Mouse (Mus musculus) C2C12 (cell line): ENCODE measurements around the gene Pheta1. TPM values are rescaled to one million over a fixed set of nuclear protein-coding genes. Genes with fewer than 3 reads are reported as not detected.

Experiments used
- H3K27me3 ChIP-seq: one replicate; pipeline ENCODE4 v1.6.1; 2011; ENCODE audit not compliant: control insufficient read depth, insufficient read depth, insufficient read length
- H3K36me3 ChIP-seq: one replicate; pipeline ENCODE4 v1.6.1; 2011; ENCODE audit not compliant: control insufficient read depth, insufficient read depth
- H3K4me3 ChIP-seq: one replicate; pipeline ENCODE4 v1.5.1; 2011; ENCODE audit warnings: mild to moderate bottlenecking, control low read depth; ENCODE audit not compliant: poor library complexity, insufficient read depth, severe bottlenecking
- H3K79me2 ChIP-seq: one replicate; pipeline ENCODE4 v1.6.1; 2011; ENCODE audit not compliant: control insufficient read depth, insufficient read depth
- H3K79me3 ChIP-seq: one replicate; pipeline ENCODE4 v1.6.1; 2011; ENCODE audit warnings: low read depth, control low read depth
- H3ac ChIP-seq: one replicate; pipeline ENCODE3; 2011; ENCODE audit warnings: low read depth; ENCODE audit not compliant: control insufficient read depth, insufficient read length
- CEBPB ChIP-seq: IDR thresholded peaks from one replicate; pipeline ENCODE4 v1.6.1; 2011; ENCODE audit warnings: low read depth, mild to moderate bottlenecking, control low read depth, moderate library complexity
- CTCF ChIP-seq: IDR thresholded peaks from one replicate; pipeline ENCODE4 v1.5.1; 2011; ENCODE audit not compliant: control insufficient read depth, insufficient read depth, insufficient read length
- FOSL1 ChIP-seq: IDR thresholded peaks from one replicate; pipeline ENCODE4 v1.8.0; 2011; ENCODE audit warnings: mild to moderate bottlenecking, low read length; ENCODE audit not compliant: poor library complexity, insufficient read depth, severe bottlenecking
- MAX ChIP-seq: IDR thresholded peaks from one replicate; pipeline ENCODE4 v1.6.1; 2011; ENCODE audit warnings: mild to moderate bottlenecking, control low read depth
- MYOD1 ChIP-seq: IDR thresholded peaks from one replicate; pipeline ENCODE4 v1.6.1; 2011; ENCODE audit warnings: low read depth; ENCODE audit not compliant: control insufficient read depth, insufficient read length
- MYOG ChIP-seq: IDR thresholded peaks from one replicate; pipeline ENCODE4 v1.6.1; 2011; ENCODE audit not compliant: control insufficient read depth, insufficient read length; ENCODE audit errors: extremely low read depth
- USF1 ChIP-seq: IDR thresholded peaks from one replicate; pipeline ENCODE4 v1.6.1; 2011; ENCODE audit warnings: low read depth, mild to moderate bottlenecking, control low read depth, moderate library complexity
- polyA plus RNA-seq: library from polyadenylated mRNA; unstranded; fragments of >200 nt; fragmentation: generic; extraction: Trizol; gene quantifications from one replicate; pipeline ENCODE4 v1.2.1, GENCODE M21; 2012; ENCODE audit warnings: missing spikeins

Pheta1 gene
- polyA plus RNA-seq, 1 experiment: 12.9 TPM

- Histone ChIP-seq H3ac (no peak overlapping the region), H3K36me3 (no peaks in the 10 kb centered on the region), H3K79me3 (no peaks in the 10 kb centered on the region), H3K79me2 (no peaks in the 10 kb centered on the region), H3K27me3 (peaks cover 68% of the 10 kb centered on the region), H3K4me3 (no peak overlapping the region)
- TF ChIP-seq CTCF (no peak), MYOD1 (no peak), MAX (no peak)
Measured at GRCm38 (mm10) chr5:121890925-121891324, 42.1 kb downstream of the Pheta1 start.

GRCm38 (mm10) chr5:121892281-121892680, 43.5 kb downstream of the Pheta1 start:
- Histone ChIP-seq H3K79me3 (no peaks in the 10 kb centered on the region), H3ac (no peak overlapping the region), H3K79me2 (no peaks in the 10 kb centered on the region), H3K27me3 (peaks cover 81% of the 10 kb centered on the region), H3K36me3 (no peaks in the 10 kb centered on the region), H3K4me3 (no peak overlapping the region)
- TF ChIP-seq CEBPB (no peak), MYOD1 (no peak), FOSL1 (no peak), CTCF (no peak), MAX (no peak), USF1 (no peak), MYOG (no peak)

- Histone ChIP-seq H3K4me3 (no peak overlapping the region), H3K27me3 (peaks cover 93% of the 10 kb centered on the region), H3K79me3 (no peaks in the 10 kb centered on the region), H3ac (no peak overlapping the region), H3K79me2 (no peaks in the 10 kb centered on the region), H3K36me3 (no peaks in the 10 kb centered on the region)
- TF ChIP-seq FOSL1 (no peak), MYOD1 (no peak), MAX (no peak), CEBPB (no peak), CTCF (no peak), USF1 (no peak), MYOG (no peak)
Measured at GRCm38 (mm10) chr5:121893581-121893980, 44.8 kb downstream of the Pheta1 start.

GRCm38 (mm10) chr5:121894647-121895046, 45.9 kb downstream of the Pheta1 start:
- Histone ChIP-seq H3ac (no peak overlapping the region), H3K27me3 (peaks cover 98% of the 10 kb centered on the region), H3K79me3 (no peaks in the 10 kb centered on the region), H3K36me3 (no peaks in the 10 kb centered on the region), H3K79me2 (no peaks in the 10 kb centered on the region), H3K4me3 (no peak overlapping the region)
- TF ChIP-seq CEBPB: no peak
- no peak for TF ChIP-seq USF1
- TF ChIP-seq CTCF: no peak
- no peak for TF ChIP-seq MYOG
- TF ChIP-seq MYOD1: no peak
- TF ChIP-seq FOSL1: no peak
- no peak for TF ChIP-seq MAX

- no peak overlapping the region for H3ac ChIP-seq
- H3K27me3 ChIP-seq: peaks cover 93% of the 10 kb centered on the region
- TF ChIP-seq MYOG: no peak
- no peak for TF ChIP-seq CEBPB
- no peak for TF ChIP-seq CTCF
- TF ChIP-seq MYOD1: no peak
- no peak for TF ChIP-seq USF1
- no peak for TF ChIP-seq MAX
- no peak for TF ChIP-seq FOSL1
- H3K79me3 ChIP-seq: no peaks in the 10 kb centered on the region
- no peaks in the 10 kb centered on the region for H3K79me2 ChIP-seq
- no peaks in the 10 kb centered on the region for H3K36me3 ChIP-seq
- no peak overlapping the region for H3K4me3 ChIP-seq
Measured at GRCm38 (mm10) chr5:121895117-121895756, 46.5 kb downstream of the Pheta1 start.
